Mouse (Mus musculus) midbrain, embryonic 12.5 days (tissue): ENCODE measurements around the gene Ptprn. TPM values are rescaled to one million over a fixed set of nuclear protein-coding genes. Genes with fewer than 3 reads are reported as not detected.
"Not testable (repeated sequence)": the region's sequence is repeated elsewhere in the genome, so short reads cannot be mapped to it uniquely, and the experiment has no call there.

Experiments used
- ATAC-seq: fragments of 200-750 bp; cut with Nextera tagmentation; 2 replicates; pipeline ENCODE4 v1.8.0; 2017; ENCODE audit warnings: low read depth, moderate TSS enrichment, moderate library complexity; ENCODE audit not compliant: low FRiP score
- H3K27ac ChIP-seq: fragments of 300-500 bp; sonication (generic); replicated peaks from 2 replicates; pipeline ENCODE4 v1.5.1; 2016; ENCODE audit warnings: mild to moderate bottlenecking
- H3K27me3 ChIP-seq: fragments of 300-500 bp; sonication (generic); 2 replicates; pipeline ENCODE4 v1.6.1; 2016; ENCODE audit warnings: mild to moderate bottlenecking
- H3K36me3 ChIP-seq: fragments of 300-500 bp; sonication (generic); 2 replicates; pipeline ENCODE4 v1.6.1; 2016
- H3K4me1 ChIP-seq: fragments of 300-500 bp; sonication (generic); 2 replicates; pipeline ENCODE4 v1.6.1; 2016
- H3K4me2 ChIP-seq: fragments of 300-500 bp; sonication (generic); replicated peaks from 2 replicates; pipeline ENCODE4 v1.6.1; 2016; ENCODE audit warnings: mild to moderate bottlenecking, moderate library complexity
- H3K4me3 ChIP-seq: fragments of 300-500 bp; sonication (generic); 2 replicates; pipeline ENCODE4 v1.5.1; 2016; ENCODE audit warnings: mild to moderate bottlenecking
- H3K9ac ChIP-seq: fragments of 300-500 bp; sonication (generic); replicated peaks from 2 replicates; pipeline ENCODE4 v1.6.1; 2016; ENCODE audit warnings: mild to moderate bottlenecking, moderate library complexity
- H3K9me3 ChIP-seq: fragments of 300-500 bp; sonication (generic); 2 replicates; pipeline ENCODE4 v1.6.1; 2016; ENCODE audit warnings: mild to moderate bottlenecking
- WGBS: fragments of 180-500 bp; shearing (Covaris S2); methylation state at CpG from one replicate; pipeline ENCODE4 v1.1.7; 2016; 5-methylcytosine and 5-hydroxymethylcytosine counted together
- polyA plus RNA-seq: library from polyadenylated mRNA; unstranded; fragments of >200 nt; fragmentation: Nextera tagmentation; extraction: Ambion mirVana; gene quantifications from 2 replicates; pipeline ENCODE4 v1.2.1, GENCODE M21; 2016

The Ptprn gene
- polyA plus RNA-seq, 1 experiment from 2014 or later = 9.3 TPM

DNA sequence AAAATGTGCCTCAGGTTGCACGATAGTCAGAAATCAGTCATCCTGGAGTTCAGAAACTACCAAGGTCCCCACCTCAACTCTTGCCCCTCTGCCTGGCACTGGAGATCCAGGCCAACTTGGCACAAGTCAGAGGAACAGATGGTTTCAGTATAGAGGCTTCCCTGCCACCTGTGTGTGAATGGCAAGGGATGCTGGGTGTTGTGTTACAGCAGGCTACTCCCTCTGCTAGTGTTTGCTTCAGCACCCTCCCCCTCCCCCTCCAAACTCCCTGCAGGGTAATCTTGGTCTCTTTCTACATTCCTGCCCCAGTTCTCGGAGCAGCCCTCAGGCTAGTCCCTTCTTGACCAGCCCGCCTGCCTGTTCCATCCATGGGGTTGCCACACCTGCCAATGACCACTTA is 13.8 kb downstream of the Ptprn start:
- no peak for ATAC-seq

DNA sequence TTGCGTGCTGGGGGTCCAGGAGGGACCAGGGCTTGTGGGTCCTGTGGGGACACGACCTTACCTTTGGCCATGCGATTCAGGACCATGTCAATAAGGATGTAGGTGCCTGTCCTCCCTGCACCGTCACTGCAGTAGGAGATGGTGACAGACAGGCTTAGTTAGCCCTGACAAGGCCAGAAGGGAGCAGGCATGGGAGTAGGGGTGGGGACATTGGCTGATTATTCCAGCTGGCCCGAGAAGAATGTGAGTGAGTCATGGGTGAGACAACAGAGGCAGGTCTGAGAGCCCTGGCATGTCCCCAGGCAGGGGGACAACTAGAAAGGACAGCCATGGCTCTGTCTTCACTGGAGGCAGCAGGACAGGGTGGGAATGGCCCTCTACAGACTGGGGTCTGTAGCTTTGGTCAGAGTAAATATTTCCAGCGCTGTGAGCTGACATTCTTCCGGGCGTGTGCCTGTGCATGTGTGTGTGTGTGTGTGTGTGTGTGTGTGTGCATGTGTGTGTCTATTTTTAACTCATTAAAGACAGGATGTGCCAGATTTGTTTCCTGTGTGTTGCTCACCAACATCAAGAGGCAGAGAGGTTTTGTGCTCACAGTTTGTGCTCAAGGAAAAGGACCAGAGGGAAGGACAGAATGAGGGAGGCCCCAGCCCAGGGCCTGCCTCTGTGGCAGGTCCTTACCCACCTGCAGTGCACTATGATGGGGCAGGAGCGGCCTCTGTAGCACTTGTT is 16.1 kb downstream of the Ptprn start:
- no peaks in the 10 kb centered on the region for H3K9me3 ChIP-seq
- no peak overlapping the region for H3K27ac ChIP-seq
- 64% methylated on average over 9 of the region's 9 CpGs for WGBS
- H3K4me1 ChIP-seq = peaks cover 8% of the 10 kb centered on the region
- H3K9ac ChIP-seq = no peak overlapping the region
- ATAC-seq = no peak
- no peak overlapping the region for H3K4me2 ChIP-seq
- H3K36me3 ChIP-seq = peaks cover 6% of the 10 kb centered on the region
- H3K27me3 ChIP-seq = peaks cover 6% of the 10 kb centered on the region
- H3K4me3 ChIP-seq = no peak overlapping the region

More for the DNA sequence above, 13.8 kb downstream of the Ptprn start:
- H3K4me2 ChIP-seq = no peak overlapping the region
- H3K27me3 ChIP-seq = peaks cover 9% of the 10 kb centered on the region
- no peaks in the 10 kb centered on the region for H3K9me3 ChIP-seq
- H3K36me3 ChIP-seq = no peaks in the 10 kb centered on the region
- WGBS = 63% methylated on average over 3 of the region's 3 CpGs
- H3K4me3 ChIP-seq = no peak overlapping the region
- H3K27ac ChIP-seq = no peak overlapping the region
- H3K9ac ChIP-seq = no peak overlapping the region
- H3K4me1 ChIP-seq = peaks cover 12% of the 10 kb centered on the region

DNA sequence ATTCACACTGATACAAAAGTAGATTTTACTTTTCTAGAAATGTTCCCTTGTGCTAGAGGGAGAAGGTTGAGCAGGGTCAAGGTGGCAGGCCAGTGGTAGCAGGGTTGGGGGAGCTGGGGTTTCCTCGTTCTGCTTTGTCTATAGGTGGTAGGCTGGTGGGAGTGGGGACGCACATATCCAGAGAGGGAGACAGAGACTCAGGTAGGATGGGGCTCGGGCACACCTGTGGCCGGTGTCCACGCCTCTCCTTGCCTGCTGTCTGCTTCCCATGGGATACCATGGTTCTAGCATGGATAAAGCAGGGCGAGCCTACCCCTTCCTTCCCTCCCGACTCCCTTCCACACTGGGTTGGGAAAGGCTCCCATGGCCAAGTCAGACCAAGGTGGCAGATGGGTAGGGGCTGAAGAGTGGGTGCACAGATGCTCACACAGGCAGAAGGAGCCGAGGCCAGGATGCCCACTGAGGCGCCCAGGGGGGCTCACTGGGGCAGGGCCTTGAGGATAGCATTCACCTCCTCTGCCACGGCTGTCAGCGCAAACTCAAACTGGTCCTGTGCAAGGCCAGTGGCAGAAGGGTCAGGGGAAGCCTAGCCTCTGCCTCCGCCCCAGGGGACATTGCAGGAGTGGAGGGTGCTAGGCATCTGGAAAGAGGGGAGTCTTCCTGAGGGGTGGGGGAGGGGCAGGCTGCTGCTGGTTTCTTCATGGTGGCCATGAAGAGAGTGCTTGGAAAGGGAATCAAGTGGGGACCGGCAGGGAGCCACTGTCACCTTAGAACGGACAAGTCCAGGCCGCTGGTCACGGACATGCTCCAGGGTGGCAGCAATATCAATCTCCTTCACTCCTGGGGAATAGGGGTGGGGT is 17.0 kb downstream of the Ptprn start:
- 83% methylated on average over 16 of the region's 16 CpGs for WGBS
- no peak overlapping the region for H3K9ac ChIP-seq
- no peak for ATAC-seq

DNA sequence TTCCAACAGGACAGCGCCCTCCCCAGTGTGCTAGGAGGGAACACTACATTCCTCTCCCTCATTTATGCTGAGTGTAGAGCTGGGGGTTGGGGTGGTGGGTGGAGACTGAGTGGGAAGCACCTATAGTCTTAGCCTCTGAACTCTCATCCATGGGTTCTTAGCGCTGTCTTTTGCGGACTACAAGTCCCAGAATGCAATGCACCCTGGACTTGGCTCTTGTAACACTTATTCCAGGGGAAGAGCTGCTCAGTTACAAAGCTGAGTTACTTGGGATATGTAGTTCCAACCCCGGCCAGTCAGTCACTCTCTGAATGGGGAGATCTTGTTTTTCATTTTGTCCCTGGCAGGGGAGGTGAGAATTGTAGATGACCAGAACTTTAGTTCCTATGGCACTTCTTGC is 19.5 kb downstream of the Ptprn start:
- Histone ChIP-seq H3K4me3 (no peak overlapping the region), H3K27me3 (no peaks in the 10 kb centered on the region), H3K9me3 (no peaks in the 10 kb centered on the region), H3K9ac (no peak overlapping the region; the same call in 1 of the 2 replicates), H3K4me2 (no peak overlapping the region), H3K36me3 (peaks cover 17% of the 10 kb centered on the region), H3K4me1 (no peaks in the 10 kb centered on the region), H3K27ac (no peak overlapping the region)
- 12% methylated on average over 4 of the region's 4 CpGs for WGBS
- peak; percentile 69 for ATAC-seq

More for the DNA sequence above, 17.0 kb downstream of the Ptprn start:
- no peaks in the 10 kb centered on the region for H3K27me3 ChIP-seq
- H3K36me3 ChIP-seq = peaks cover 10% of the 10 kb centered on the region
- H3K27ac ChIP-seq = no peak overlapping the region
- no peak overlapping the region for H3K4me2 ChIP-seq
- H3K4me3 ChIP-seq = no peak overlapping the region
- H3K9me3 ChIP-seq = no peaks in the 10 kb centered on the region
- H3K4me1 ChIP-seq = peaks cover 8% of the 10 kb centered on the region

GRCm38 (mm10) chr1:75244175-75244826 is 20.0 kb downstream of the Ptprn start:
- Histone ChIP-seq H3K27ac (no peak overlapping the region), H3K36me3 (peaks cover 21% of the 10 kb centered on the region), H3K4me2 (no peak overlapping the region), H3K4me3 (no peak overlapping the region), H3K9me3 (no peaks in the 10 kb centered on the region), H3K9ac (no peak overlapping the region; the same call in 1 of the 2 replicates), H3K27me3 (no peaks in the 10 kb centered on the region), H3K4me1 (no peaks in the 10 kb centered on the region)
- WGBS = 81% methylated on average over 12 of the region's 12 CpGs
- peak; percentile 31; the same call in 1 of the 2 replicates for ATAC-seq

DNA sequence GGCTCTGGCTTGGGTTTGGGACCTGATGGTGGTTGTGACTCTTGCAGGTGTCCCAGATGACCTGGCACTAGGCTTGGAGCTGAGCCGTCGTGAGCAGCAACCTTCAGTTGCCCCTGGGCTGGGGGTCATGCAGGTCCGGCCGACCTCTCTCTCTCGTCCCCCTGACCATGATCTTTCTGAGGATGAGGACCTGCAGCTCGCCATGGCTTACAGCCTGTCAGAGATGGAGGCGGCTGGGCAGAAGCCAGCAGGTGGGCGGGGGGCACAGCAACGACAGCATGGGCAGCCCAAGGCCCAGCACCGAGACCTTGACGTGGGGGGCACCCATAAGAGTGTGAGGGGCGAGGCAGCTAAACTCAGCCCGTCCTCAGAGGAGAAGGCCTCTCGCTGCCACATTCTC is 20.9 kb downstream of the Ptprn start:
- ATAC-seq = no peak
- Histone ChIP-seq H3K4me3 (no peak overlapping the region), H3K27ac (no peak overlapping the region), H3K9me3 (no peaks in the 10 kb centered on the region), H3K4me2 (no peak overlapping the region), H3K9ac (no peak overlapping the region), H3K4me1 (no peaks in the 10 kb centered on the region), H3K36me3 (peaks cover 21% of the 10 kb centered on the region), H3K27me3 (no peaks in the 10 kb centered on the region)
- 92% methylated on average over 14 of the region's 14 CpGs for WGBS

GRCm38 (mm10) chr1:75239591-75239990 is 24.7 kb downstream of the Ptprn start:
- WGBS = 88% methylated on average over 10 of the region's 10 CpGs
- Histone ChIP-seq H3K4me2 (no peak overlapping the region), H3K9me3 (no peaks in the 10 kb centered on the region), H3K27me3 (0 out of 2 replicates have a peak, but pooled peaks cover 8% of the 10 kb centered on the region), H3K27ac (no peak overlapping the region), H3K36me3 (peaks cover 21% of the 10 kb centered on the region), H3K9ac (no peak overlapping the region), H3K4me1 (peaks cover 19% of the 10 kb centered on the region; the same call in 1 of the 2 replicates), H3K4me3 (no peak overlapping the region)
- no peak for ATAC-seq

GRCm38 (mm10) chr1:75236117-75237050 is 27.9 kb downstream of the Ptprn start, which contains the start of gene Dnajb2:
Dnajb2 (plus strand) TSS chr1:75236406.
- H3K9ac ChIP-seq = peak within 1 kb of the TSS; percentile 59
- no peaks in the 10 kb centered on the region for H3K9me3 ChIP-seq
- H3K27ac ChIP-seq = peak within 1 kb of the TSS; percentile 70
- peak within 1 kb of the TSS; percentile 68 for H3K4me2 ChIP-seq
- peaks cover 9% of the 10 kb centered on the region; the same call in 1 of the 2 replicates for H3K36me3 ChIP-seq
- ATAC-seq = peak; percentile 90
- peaks cover 19% of the 10 kb centered on the region; the same call in 1 of the 2 replicates for H3K4me1 ChIP-seq
- H3K27me3 ChIP-seq = peaks cover 13% of the 10 kb centered on the region; the same call in 1 of the 2 replicates
- WGBS = 1% methylated on average over 63 of the region's 64 CpGs
- peak within 1 kb of the TSS; percentile 49 for H3K4me3 ChIP-seq

DNA sequence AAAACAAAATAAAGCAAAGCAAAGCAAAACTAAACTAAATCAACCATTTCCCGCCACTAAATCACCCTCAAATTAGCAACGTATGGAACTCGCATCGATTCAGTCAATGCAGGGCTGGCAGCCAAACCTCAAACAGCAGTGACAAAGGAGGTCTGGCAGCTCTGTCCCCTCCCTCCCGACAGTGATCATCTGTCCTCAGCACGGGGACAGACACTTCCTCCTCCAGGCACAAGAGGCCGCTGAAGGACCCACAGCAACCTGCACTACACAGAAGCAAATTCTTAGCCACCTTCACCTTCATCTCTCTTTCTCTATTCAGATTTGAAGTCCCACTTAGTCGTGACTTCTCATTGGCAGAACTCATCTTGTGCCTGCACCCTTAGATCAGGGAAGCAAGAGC is 29.7 kb downstream of the Ptprn start:
- H3K27me3 ChIP-seq = peaks cover 14% of the 10 kb centered on the region; the same call in 1 of the 2 replicates
- peaks cover 19% of the 10 kb centered on the region; the same call in 1 of the 2 replicates for H3K4me1 ChIP-seq
- H3K9ac ChIP-seq = no peak overlapping the region
- ATAC-seq = 0 out of 2 replicates have a peak, but pooled peaks have one; percentile 39
- H3K4me3 ChIP-seq = no peak overlapping the region
- H3K27ac ChIP-seq = no peak overlapping the region
- H3K9me3 ChIP-seq = no peaks in the 10 kb centered on the region
- 0 out of 2 replicates have a peak, but pooled peaks cover 2% of the 10 kb centered on the region for H3K36me3 ChIP-seq
- no peak overlapping the region for H3K4me2 ChIP-seq
- 2% methylated on average over 8 of the region's 8 CpGs for WGBS

GRCm38 (mm10) chr1:75232489-75232888 is 31.8 kb downstream of the Ptprn start:
- not testable (repeated sequence) for H3K9me3 ChIP-seq, H3K4me3 ChIP-seq, H3K9ac ChIP-seq, ATAC-seq, H3K4me2 ChIP-seq, H3K36me3 ChIP-seq, H3K27ac ChIP-seq
- H3K4me1 ChIP-seq = peaks cover 18% of the 10 kb centered on the region; the same call in 1 of the 2 replicates
- H3K27me3 ChIP-seq = peaks cover 18% of the 10 kb centered on the region; the same call in 1 of the 2 replicates
- WGBS = 66% methylated on average over 4 of the region's 4 CpGs
